Mouse (Mus musculus): ENCODE results near the gene Micall2.

Gene Micall2

DNA sequence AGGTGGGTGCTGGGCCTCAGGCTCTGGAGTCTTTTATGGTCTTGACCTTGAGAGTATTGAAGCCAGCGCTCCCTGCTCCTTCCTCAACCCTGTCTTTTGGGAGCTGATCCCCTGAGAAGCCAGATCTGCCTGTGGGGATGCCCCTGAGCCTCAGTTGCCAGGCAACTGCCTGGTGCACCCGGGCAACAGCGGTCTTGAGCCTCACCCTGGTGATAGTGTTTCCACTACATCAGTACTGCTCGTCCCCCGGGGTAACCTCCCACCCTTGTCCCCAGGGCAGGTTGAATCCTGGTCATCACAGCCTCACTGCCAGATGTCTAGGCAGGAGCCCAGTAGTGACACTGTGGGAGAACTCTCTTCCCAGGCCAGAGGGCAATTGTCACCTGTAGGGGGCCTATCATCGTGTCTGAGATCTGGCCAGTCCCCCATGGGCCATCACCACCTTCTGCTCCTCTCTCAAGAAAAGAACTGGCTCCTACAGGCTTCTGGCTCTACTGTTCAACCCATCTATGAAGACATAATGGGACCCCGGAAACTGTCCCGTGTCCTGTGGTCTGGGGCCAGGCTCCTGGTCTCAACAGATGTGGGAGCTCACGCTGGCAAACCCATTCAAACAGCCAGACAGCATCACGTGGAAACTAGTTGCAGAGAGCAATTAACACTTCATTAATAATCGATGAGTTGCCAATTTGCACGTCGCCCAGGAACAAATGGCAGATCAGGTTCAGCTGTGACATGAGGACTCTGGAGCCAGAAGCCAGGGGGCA is 61.0 kb downstream of the Micall2 start:
- no peak for DNase-seq

GRCm38 (mm10) chr5:139669380-139669779 is 66.8 kb downstream of the Micall2 start:
- peak; percentile 61 for DNase-seq

DNA sequence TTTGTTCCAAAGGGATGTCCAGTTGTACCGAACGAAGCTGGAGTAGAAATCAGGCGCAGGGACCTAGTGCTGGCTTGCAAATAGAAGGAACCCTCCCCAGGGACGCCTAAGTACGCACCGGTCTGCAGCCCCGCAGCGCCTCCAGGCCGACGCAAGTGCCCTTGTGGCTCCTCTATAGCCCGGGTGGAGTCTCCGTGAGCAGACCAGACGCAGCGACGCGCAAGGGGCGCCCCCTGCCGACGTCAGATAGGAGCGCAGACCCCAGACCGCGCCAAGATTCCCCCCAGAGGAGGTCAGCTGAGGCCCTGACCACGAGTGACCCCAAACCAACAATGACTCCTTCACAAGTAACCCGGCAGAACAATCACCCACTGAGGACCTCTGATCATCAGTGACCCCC is 67.6 kb downstream of the Micall2 start:
- DNase-seq, result peak; percentile 76

DNA sequence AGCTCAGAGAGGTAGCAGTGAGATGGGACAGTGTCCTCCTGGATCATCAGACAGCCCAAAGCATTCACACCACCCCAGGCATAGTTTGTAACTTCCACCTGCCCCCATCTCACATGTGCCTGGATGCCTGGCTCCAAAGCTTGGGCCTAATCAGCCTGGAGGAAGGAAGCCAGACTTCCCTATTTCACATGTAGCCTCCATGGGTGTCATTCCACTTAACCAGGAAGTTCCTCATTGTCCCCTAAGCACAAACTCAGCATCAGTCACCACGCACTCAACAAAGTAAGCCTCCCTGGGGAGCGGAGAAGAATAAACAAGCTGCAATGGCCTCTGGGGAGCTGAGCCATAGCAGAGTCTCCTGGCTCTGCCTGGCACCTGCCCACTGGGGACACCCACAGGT is 69.6 kb downstream of the Micall2 start:
- DNase-seq, result no peak

DNA sequence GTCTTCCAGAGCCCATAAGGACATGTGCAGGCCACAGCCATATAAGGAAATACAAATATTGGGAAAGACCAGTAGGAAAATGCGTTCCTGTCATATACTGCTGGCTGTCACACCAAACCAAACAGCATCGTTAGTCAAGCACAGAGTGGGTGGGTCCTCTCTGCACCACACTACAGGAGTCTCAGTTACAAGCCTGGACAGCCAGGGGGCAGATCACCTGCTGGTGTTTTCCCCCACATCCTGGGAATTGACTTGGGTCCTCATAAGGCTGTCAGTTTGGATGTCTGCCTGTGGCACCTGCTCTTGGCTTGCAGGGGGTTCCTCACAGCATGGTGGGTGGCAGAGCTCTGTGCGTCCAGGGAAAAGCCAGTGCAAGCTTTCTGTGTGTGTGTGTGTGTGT is 70.8 kb downstream of the Micall2 start:
- DNase-seq, result no peak

- DNase-seq, result no peak
These were observed 74.4 kb downstream of the Micall2 start for GRCm38 (mm10) chr5:139661713-139662112.

- DNase-seq, result no peak
These were observed 76.8 kb downstream of the Micall2 start for GRCm38 (mm10) chr5:139659307-139659706.

- DNase-seq, result no peak
These were observed 77.3 kb downstream of the Micall2 start for GRCm38 (mm10) chr5:139658865-139659264.

- DNase-seq, result no peak
These were observed 78.1 kb downstream of the Micall2 start for GRCm38 (mm10) chr5:139657959-139658602.

Measured in thymus, postnatal 4 days (tissue).